Mouse (Mus musculus) hematopoietic stem cell, adult 5-6 weeks (primary cell): ENCODE results near the gene Sowahb. TPM values are rescaled to one million over a fixed set of nuclear protein-coding genes. Genes with fewer than 3 reads are reported as not detected.

ENCODE experiments used
- ATAC-seq, 2 experiments: fragments of 125-278 bp in 1 of 2; replicated peaks in 1 of 2; 2 replicates each; pipeline ENCODE4 v1.8.0; 2016 to 2017; ENCODE audit warnings: inconsistent platforms in 2 of 2, mild to moderate bottlenecking in 2 of 2, moderate number of reproducible peaks in 2 of 2, low read depth in 1 of 2, moderate TSS enrichment in 1 of 2; ENCODE audit not compliant: low FRiP score in 2 of 2, poor library complexity in 2 of 2, severe bottlenecking in 2 of 2, insufficient read depth in 1 of 2, low TSS enrichment in 1 of 2
- total RNA-seq: library from RNA; stranded (forward); fragments of 172-1452, 232-1000 nt; gene quantifications from 2 replicates; pipeline ENCODE4 v1.2.3, GENCODE M21; 2017

Gene Sowahb
- 0.19 TPM in 1 of 2 replicates, not detected in the other for total RNA-seq

DNA sequence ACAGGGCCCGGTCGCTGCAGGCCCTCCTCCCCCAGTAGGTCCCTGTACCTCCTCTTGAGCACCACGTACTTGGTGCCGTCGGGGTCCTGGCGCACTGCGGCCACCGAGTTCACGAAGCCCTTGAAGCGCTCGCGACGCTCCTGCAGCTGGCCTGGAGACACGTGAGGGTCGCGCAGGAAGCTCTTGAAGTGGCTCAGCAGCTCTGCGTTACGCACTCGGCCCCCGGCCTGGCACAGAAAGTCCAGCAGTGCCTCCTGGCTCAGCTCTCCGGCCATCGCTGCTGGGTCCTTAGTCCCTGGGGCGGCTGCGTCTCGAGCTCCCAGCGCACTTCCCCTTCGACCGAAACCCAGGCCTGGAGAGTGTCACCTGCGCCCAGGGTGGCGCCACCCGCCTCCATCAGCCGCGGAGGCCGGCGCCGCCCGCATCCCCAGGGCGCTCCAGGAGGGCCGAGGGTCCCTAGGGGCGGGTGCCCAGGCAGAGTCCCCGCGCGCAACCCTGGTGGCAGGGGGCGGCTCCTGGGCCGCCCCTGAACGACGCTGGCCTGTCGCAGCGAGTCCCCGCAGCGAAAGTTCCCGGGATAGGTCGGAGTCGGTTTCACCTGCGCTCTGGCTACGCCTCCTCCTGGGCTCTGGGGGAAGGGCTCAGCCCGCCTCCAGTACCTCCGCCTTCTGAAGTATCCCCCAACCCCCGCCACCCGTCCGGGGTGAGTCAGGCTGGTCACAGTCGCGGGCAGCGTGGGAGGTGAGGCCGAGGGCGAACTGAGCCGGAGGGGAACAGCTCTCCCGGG lies at the start of gene Sowahb:
TSS of gene Sowahb (minus strand) at position 439 of the 787 bp plus-strand sequence.
- ATAC-seq = peak; percentile 4 to 38; a peak in 1 of 4 replicates

DNA sequence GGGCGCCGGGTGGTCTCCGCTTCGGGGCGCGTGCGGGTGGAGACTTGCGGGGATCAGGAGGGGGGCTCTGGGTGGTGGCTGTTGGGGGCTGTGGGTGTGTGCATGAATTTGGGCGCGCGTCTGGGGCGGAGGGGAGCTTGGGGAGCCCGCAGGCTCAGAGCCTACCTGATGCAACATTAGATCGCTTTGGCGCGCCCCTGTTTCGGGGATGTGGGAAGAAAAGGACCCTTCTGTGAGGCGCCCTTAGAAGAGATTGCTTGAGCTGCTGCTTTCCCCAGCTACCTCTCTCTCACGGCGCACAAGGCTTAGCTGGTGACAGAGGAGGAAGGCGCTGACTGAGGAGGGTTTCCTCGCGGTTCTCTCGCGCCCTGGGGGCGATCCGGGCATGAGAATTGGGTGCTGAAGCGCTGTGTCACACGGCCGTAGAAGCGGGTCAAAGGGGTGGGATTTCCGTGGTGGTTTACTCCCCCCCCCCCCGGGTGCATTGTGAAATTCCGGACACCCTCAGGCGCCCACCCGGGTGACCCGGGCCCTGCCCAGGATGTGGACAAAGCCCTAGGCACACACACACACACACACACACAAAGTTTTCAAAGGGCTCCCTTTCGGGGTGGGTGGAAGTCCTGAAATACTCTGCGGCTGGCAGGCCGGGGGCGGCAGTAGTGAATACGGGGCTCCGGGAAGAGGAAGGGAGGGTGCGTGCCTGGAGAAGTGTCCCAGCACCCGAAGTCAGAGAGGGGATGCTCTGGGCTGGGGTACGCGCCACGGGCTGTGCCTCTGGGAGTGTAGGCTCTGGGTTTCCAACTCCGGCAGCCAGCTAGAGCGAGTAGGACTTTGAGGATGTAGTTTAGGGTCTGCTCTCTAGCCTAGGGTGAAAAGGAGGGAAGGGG lies 49.1 kb upstream of the Sowahb start:
- ATAC-seq = peak; percentile 13 to 19; a peak in 2 of 4 replicates

- peak; percentile 83 to 86 for ATAC-seq
Measured at GRCm38 (mm10) chr5:93092857-93093622, 48.2 kb upstream of the Sowahb start, which contains the start of gene Sept11. Sept11 (plus strand) TSS chr5:93093437.

DNA sequence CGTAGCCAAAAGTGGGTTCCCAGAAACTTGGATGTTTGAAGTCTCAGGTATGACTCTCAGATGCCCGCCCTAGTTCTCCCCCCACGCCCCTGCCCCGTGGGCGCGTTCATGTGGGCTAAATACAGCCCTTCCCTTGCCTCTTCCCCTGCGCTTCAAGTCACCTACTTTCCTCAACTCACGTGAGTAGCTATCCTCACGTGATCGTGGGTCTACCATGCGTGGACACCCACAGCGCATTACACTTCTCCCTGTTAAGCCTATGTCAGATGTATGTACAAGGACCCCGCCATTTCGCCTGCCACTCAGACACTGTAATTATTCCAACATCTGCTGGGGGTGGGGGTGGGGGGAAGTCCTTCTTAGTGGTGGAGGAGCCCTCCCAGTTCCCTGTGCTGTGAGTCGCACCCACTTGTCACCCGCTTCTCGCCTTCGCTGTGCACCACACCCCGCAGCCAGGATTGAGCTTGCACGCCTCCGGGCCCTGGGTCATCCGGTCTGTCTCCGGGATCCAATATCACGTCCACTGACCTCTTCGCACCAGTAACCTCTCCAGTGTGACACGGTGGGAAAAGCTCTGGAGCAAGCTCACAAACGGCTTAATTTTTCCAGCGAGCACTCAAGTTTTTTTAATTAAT lies 47.4 kb upstream of the Sowahb start:
- peak; percentile 13 to 28; a peak in 1 of 4 replicates for ATAC-seq

- ATAC-seq = no peak
Measured at GRCm38 (mm10) chr5:93091266-93091665, 46.4 kb upstream of the Sowahb start.

DNA sequence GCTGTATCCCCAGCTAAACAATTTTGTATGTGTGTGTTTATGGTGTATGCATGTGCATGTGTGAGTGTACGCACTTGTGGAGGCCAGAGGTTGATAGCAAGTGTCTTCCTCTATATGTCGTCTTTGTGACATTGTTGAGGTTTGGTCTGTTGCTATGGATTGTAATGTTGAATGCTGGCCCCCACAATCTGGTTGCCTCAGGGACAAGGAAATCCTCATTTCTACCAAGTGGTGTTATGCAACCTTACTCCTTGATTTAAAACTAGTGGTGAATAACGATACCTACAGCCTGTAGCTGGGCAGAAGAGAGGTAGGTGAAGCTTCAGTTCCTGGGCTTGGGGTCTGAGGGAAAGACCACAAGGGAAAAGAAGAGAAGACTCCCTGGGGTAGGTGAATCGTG lies 41.1 kb upstream of the Sowahb start:
- ATAC-seq = no peak

DNA sequence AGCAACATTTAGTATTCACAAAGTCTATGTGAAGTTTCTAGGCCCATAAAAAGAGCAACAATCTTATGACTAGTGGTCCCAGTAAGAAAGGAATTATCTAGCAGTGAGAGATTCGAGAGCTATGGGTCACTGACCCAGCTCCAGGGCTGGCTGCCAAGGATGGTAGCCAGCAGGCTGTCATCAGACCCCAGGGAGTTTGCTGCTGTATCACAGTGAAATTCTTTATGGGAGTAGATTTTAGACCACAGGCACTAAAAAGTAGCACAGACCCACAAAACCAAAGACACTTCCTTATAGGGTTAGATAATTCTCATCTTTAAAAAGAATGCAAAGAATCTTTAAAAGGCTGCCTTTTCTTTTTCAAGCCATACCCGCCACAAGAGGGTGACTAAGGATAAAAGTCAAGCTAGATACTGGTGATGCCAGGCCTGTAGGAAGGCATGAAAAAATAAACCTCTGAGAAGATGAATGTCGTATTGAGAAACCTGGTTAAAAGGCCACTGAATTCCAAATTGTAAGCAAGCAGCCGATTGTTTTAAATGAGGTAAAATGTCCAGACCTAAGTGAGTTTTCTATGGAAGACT lies 40.3 kb upstream of the Sowahb start:
- ATAC-seq = 0 out of 4 replicates have a peak, but pooled peaks of 1 of the 2 experiments have one; percentile 37

GRCm38 (mm10) chr5:93079596-93079995 lies 34.8 kb upstream of the Sowahb start:
- no peak for ATAC-seq

- ATAC-seq = no peak
Measured at GRCm38 (mm10) chr5:93077661-93078323, 33.0 kb upstream of the Sowahb start.

- peak; percentile 42 to 56; a peak in 2 of 4 replicates for ATAC-seq
Measured at GRCm38 (mm10) chr5:93060865-93061264, 16.0 kb upstream of the Sowahb start.

GRCm38 (mm10) chr5:93053606-93054397 lies 9.0 kb upstream of the Sowahb start:
- ATAC-seq = no peak

GRCm38 (mm10) chr5:93051951-93052350 lies 7.1 kb upstream of the Sowahb start:
- no peak for ATAC-seq

DNA sequence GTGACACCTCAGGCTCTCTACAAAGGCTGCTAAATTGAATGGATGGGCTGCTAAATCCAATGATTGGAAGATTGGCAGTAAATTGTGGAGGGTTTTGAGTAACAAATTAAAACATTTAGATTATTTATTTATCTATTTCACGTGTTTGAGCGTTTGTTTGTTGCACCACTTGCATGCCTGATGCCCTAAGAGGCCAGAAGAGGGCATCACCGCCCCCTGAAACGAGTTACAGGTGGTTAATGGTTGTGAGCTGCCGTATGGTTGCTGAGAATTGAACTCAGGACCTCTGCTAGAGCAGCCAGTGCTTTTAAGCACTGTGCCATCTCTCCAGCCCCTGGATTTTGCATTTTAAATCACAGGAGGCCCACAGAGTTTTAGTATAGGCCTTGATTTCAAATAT lies 6.2 kb upstream of the Sowahb start:
- ATAC-seq = no peak

DNA sequence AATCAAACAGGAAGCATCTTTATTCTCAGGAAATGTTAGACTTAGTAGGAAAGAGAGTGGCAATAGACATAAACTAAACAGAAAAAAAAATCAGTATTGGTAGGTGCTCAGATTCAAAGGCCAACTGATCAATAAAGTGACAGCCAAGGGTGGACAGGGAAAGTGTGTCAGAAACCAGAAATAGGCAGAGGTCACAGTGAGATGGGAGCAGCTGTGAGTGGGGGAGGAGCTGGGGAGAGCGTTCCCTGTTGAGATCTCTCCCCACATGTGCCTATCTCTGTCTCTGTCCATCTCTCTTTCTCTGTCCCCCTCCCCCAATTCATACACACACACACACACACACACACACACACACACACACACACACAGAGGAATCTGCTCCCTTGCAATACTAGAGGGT lies 5.1 kb upstream of the Sowahb start:
- ATAC-seq = no peak

DNA sequence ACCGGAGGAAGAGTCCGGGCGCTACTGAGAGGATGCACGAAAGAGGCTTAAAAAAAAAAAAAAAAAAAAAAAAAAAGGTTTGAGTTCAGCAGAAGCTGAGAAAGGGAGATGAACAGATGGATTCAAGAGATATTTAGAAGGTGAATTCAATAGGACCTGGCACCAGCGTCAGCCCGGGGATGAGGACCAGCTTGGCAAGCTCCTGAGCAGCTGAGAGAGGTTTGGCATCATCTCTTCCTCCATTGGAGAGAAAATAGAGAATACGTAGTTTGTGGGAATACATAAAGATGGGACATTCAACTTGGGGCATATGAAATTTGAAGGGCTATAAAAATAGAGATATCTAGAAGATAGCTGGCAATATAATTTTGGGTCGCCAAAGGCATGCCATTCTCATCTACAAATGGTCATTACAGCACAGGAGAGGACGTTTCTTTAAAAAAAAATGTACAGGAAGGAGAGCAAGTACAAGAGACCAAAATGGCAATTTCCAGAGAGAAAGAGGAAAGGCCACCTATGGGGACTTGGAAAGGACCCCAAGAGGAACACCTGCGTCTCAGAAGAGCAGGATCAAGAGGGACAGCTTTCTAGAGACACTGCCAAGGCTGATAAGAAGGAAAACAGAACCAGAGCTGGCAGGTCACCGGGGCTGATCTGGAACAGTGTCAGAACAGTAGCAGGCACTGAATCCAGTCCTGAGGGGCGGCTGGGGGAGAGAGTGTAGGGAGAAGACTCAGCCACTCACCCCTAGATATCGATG lies 3.8 kb upstream of the Sowahb start:
- ATAC-seq = no peak
